Mouse (Mus musculus): ENCODE measurements around the gene Zmat3.

The Zmat3 gene

DNA sequence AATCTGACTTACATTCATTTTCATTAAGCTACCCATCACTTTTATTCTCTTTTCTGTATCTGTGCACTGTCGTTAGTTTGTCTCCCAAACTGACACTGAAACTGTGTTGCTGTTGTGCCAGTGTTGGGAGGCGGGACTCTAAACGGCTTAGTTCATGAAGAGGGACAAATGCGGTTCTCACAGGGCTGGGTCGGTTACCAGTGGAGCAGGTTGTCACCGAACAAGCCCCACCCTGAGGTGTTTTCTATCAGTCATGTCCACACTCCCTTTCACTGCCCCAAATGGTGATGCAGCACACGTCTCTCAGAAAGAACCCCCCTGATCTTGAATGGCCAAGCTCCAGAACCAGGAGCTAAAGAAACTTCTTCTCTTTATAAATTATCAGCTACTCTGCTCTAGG is 6.1 kb upstream of the Zmat3 start:
- DNase-seq, result no peak

GRCm38 (mm10) chr3:32367516-32367915 is 1.7 kb upstream of the Zmat3 start:
- DNase-seq, result no peak

DNA sequence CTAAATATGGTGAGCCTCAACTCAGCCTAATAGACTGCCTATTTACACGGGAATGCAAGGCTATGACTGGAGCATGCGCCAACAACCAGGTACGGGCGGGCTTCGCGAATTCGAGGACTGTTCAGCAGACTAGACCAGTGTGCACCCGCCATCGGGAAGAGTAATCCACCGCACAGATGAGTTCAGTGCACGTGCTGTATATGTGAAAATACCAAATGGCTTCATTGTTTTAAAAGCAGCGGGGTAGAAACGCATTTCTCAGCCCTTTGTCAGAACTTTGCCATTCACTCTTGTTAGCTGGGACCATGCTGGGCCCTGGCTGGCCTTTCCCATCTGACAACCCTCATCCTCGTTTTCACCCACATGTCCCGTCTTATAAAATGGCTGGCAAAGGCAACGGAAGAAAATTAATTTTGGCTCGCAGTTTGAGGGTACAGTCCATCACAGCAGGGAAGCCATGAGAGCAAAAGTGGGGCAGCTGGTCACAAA is 476 bp upstream of the Zmat3 start:
- DNase-seq, result peak; percentile 49 to 50

DNA sequence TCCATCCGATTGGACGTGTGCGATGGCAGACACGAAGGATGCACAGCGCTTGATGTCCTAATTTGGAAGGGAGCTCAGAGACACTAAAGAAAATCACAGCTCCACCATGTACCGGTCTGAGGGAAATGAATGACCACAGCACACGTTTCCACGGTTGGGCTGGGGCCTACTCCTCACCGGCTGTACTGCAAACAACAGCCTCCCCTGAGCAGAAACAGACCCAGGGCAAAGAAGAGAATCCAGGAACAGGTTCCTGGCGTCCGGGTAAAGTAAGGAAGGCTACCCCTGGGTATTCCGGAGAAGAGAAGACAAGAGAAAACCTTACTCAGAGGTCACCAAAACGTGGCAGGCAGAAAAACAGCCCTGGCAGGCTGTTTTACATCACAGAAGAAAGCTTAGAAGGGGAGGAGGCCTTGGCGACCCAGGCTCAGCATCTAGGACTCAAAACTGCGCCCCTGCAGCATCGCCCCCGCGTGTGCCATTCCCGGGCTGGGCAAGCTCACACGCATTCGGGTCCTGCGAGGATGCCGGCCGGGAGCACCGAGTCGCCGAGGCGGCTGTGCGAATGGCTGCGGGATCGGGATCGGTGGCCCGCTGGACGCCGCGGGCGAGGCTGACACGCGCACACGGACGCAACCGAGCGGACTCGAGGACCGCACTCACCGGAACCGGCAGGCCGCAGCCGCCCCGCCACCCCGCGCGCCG is 821 bp downstream of the Zmat3 start:
- no peak for DNase-seq

- DNase-seq, result peak; percentile 10 to 24
These were observed 1.6 kb downstream of the Zmat3 start for GRCm38 (mm10) chr3:32364195-32364594.

GRCm38 (mm10) chr3:32361221-32361620 is 4.6 kb downstream of the Zmat3 start:
- DNase-seq, result peak; percentile 22 to 43

- DNase-seq, result peak; percentile 73 to 80
These were observed 17.9 kb downstream of the Zmat3 start for GRCm38 (mm10) chr3:32347881-32348280.

DNA sequence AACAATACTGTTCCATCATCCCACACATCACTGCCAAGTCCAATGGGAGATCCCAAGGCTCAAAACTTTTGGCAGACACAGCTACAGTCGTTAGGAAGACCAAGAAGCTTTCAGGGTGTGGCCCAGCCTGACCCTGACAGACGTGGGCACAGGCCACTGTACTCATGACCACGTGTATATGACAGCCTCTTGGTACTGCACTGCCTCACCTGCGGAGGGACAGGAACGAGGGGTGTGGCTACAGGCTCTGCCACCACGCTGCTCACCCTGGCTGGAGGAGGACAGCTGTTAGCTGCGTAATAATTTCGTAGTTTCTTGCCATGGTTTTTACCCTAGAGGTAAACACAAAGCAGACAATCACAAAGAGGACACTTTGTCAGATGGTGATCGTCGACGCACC is 20.6 kb downstream of the Zmat3 start:
- no peak for DNase-seq

- no peak for DNase-seq
These were observed 21.0 kb downstream of the Zmat3 start for GRCm38 (mm10) chr3:32344825-32345224.

DNA sequence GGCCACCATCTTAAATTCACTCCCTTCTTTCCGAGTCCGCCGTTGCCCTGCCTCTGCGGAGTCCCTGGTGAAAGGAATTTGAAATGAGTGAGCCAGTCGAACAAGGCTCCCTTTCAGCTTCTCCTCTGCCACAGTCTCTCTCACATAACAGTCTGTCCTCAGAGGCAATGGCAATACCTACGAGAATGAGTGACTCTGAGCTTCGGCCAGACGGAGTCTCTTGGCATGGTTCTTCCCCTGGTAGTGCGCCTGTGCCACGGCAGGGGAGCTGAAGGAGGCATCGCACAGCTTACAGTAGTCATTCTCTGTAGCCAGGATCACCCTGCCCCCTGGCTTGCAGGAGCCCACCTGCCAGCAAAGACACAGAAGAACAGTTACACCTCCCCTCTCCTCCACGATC is 22.4 kb downstream of the Zmat3 start:
- DNase-seq, result peak; percentile 49 to 61

GRCm38 (mm10) chr3:32341434-32341833 is 24.4 kb downstream of the Zmat3 start:
- no peak for DNase-seq

- DNase-seq, result no peak
These were observed 27.6 kb downstream of the Zmat3 start for GRCm38 (mm10) chr3:32338231-32338630.

DNA sequence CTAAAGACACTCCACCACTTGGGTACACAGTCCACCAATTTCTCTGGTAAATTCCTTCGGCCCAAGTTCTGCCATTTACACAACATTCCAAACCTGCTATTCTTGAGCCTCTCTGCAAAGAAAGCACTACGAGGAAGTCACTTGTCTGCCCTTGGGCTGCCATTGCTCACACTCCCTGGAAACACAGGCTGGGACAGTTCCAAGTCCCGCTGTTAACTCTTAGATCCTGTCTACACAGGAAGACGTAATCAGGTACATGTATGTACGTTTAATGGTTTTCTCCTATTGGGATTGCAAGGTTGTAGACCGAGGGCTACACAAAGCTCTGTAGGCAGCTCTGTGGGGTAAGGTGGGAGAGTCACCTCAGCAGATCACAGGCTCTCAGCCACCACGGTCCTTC is 28.0 kb downstream of the Zmat3 start:
- no peak for DNase-seq

DNA sequence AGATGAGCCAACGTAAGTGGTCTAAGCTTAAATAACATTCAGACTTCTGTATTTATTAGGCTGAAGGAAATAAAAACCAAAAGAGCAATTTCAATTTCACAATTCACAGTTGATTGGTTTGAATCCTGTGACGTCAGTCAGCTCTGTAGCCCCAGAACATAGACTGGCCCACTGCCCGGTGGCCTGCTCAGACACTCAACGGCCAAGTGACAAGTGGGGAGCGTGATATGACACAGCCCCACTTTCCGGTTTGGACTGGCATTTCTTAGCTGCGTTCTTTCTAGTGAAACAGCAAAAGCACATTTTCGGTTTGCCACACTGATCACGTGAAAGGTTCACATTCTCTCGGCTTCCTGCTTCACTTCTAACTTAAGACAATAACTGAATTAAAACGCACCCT is 30.9 kb downstream of the Zmat3 start:
- DNase-seq, result peak; percentile 47 to 58

DNA sequence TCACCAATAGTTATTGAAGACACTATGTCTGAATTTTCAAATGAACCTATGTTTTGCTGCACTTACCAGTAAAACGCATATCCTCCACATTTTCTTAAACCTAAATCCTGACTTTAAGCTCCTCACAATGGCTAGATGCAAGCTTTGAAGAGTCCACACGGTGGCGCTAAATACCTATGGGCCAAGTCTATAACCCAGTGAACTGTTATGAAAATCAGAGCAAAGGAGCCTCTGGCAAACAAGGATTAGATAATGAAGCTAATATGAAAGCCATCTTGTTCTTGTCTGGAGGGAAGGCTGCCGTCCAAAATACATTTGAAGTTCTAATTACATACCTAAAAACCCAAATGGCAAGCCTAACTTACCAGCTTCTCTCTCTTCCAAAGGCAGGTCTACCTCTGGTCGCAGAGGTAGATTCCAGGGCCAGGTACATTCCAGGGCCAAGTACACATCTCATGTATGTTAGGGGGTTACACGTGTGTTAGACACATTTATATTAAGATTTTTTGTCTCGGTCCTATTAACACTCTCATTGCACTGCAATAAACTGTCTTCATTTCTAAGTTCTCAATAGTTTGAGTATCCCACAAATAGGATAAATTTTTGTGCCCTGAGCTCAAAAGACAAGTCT is 32.2 kb downstream of the Zmat3 start:
- DNase-seq, result peak; percentile 88 to 90

DNA sequence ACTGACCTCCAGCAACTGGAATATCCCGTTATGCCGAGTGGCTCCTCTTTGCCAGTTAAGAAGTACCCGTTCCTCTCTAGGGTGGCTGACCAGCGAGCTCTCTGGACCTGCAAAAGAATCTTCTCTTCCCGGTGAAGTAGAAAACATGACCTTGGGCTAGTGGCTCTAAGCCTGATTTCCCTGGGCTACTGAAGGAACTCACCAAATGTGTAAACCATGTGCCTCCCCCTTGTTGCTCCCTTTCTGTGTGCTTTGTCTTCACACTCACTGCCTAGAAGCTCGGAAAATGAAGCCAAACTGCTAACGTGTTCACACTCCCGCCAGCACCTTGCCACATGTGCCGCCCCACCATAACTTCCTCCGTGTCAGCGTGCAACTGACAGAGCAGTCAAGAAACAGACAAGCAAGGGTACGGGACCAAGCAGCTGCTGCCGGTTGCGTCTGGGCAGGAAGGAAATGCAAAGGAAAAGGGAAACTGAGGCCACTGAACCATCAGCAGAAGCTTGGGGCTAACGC is 47.9 kb downstream of the Zmat3 start:
- no peak for DNase-seq

GRCm38 (mm10) chr3:32317165-32317900 is 48.5 kb downstream of the Zmat3 start:
- peak; percentile 68 to 72 for DNase-seq

- no peak for DNase-seq
These were observed 51.1 kb downstream of the Zmat3 start for GRCm38 (mm10) chr3:32314746-32315145.

DNA sequence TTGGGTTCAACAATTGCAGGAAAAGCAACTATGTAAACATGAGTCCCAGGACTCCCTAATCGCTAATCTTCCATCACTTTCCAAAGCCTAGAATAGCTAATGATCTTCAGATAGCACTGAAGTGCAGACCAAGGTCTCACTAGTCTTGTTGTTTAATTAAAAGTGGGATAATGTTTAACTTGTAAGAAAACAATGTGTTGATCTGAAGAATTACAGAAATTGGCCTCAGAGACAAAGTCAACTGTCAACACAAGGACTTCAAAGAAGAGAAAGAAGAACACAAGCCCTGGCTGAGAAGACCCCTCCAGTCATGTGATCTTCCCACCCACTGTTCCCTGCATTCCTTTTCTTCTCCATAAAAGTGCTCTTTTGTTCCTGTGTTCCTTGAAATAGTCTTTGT is 61.6 kb downstream of the Zmat3 start:
- no peak for DNase-seq

DNA sequence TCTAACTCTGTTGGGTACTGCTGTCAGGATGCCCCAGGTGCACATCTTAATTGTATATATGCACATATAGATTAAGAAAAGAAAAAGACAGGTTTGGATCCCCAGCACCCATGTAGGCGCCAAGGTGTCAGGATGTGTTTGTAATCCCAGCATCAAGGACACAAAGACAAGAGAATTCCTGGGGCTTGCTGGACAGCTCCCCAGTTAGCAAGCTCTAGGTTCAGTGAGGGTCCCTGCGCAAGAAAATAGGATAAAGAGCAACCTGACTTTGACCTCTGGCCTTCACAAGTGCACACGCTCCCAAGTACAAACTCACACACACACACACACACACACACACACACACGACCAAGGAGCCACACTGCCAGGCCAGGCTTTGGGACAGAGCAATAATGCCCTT is 73.8 kb downstream of the Zmat3 start:
- no peak for DNase-seq
